Mouse (Mus musculus): Measurements from ENCODE around the gene Cog7. TPM values are rescaled to one million over a fixed set of nuclear protein-coding genes. Genes with fewer than 3 reads are reported as not detected.
A peak's percentile ranks its signal among the peaks of the same experiment; 100 is the strongest.

Gene Cog7
- 1 to 10 TPM; 8.2 to 9.9 TPM for total RNA-seq (2021)
- long read RNA-seq, experiment 1, transcript Cog7-201 (17 exons, 2,902 nt): major isoform, 8 of 18 reads
- long read RNA-seq, experiment 1, partial matches to known transcripts: 1 of 18 reads
- long read RNA-seq, experiment 1, other reads (novel, unspliced or antisense): 9 of 18 reads
- long read RNA-seq, experiment 2, transcript Cog7-201 (17 exons, 2,902 nt): major isoform, 7 of 20 reads
- long read RNA-seq, experiment 2, partial matches to known transcripts: 2 of 20 reads
- long read RNA-seq, experiment 2, other reads (novel, unspliced or antisense): 11 of 20 reads

DNA sequence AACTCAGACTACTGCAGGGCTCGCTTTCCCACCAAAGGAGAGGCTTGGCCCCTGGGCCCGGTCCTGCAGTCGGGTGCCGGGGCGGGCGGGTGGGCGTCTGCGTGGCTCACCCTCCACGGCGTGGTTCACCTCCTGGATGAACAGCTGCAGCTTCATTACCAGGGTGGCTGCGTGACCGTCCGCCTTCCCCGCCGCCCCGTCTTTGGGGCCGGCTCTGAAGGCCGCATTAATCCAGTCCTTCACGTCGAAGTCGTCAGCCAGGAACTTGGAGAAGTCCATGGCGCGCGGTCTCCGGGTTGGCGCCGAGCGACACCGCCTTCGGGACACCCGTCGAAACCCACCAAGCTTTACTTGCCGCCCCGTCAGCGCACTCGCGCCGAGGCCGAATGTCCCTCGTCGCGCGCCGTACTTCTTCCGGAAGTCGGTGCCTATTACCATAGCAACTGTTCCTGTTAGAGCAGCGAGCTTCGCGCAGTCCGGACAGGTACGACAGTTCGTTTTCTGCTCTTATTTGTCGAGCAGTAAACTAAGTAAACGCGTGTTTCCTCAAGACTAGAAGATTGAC, at the start of gene Cog7:
Gene Cog7, minus strand, starts transcription at position 405 of the 565 bp plus-strand sequence.
- DNase-seq: peak; percentile 95

DNA sequence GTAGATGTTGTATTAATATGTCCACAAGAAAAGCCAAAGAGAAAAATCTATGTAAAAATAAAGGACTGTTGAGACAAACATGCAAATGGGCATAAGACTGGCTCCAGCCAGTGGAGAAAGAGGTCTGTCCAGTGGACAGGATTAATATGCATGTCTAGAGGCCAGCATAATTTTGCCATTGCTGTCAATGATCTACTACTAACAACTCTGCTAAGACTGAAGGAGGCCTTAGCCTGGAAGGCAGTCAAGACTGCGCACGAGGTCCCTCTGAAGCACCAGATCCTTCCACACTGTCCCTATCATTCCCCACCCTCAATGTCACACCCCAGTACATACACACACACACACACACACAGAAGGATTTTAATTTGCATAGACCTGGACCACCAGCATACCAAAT, 40.6 kb upstream of the Cog7 start:
- DNase-seq: no peak

GRCm38 (mm10) chr7:122020667-122021354, 39.3 kb upstream of the Cog7 start, which contains the start of gene Gga2:
TSS of gene Gga2 (minus strand) at chr7:122021222.
- peak; percentile 90 for DNase-seq

DNA sequence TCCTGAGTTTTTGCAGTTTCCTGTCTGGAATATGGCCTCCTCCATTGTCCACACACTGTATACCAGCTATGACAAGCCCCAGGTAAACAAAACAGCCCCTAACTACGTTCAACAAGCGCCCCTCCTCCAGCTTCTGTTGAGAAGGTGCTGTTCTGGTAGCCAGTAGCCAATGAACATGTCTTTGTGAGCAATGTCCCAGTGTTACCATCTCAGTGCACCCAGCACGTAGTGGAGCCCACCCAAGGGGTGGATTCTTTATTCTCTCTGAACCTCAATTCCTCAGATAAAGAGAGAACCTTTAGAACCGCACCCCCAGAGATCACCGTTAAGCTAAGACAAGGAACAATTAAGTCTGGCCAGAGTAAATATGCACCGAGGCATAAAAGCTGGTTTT, 38.8 kb upstream of the Cog7 start:
- no peak for DNase-seq

- DNase-seq: no peak
Measured at GRCm38 (mm10) chr7:122018978-122019377, 37.5 kb upstream of the Cog7 start.

GRCm38 (mm10) chr7:122018247-122018646, 36.7 kb upstream of the Cog7 start:
- no peak for DNase-seq

- DNase-seq: peak; percentile 12
Measured at GRCm38 (mm10) chr7:122015734-122016133, 34.2 kb upstream of the Cog7 start.

DNA sequence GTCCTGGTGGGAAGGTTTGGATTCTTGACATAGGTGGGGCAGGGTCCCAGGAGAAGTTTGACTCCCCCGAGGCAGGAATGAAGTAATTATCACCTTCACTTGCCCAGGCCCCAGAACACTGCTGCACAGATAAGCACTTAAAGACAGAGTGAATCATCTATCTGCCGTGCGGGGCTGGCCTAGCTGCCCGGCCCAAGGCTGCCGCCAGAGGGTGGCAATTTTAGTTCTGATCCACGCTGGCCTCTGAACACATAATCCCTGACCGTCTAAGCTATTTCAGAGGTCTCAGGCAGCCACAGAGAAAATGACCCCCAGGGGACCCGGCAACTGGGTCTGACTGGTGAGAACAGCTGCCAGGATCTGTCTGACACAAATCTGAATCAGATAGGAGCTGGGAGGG, 33.6 kb upstream of the Cog7 start:
- DNase-seq: peak; percentile 44

- DNase-seq: no peak
Measured at GRCm38 (mm10) chr7:122012949-122013348, 31.4 kb upstream of the Cog7 start.

GRCm38 (mm10) chr7:122012370-122012769, 30.9 kb upstream of the Cog7 start:
- DNase-seq: no peak

GRCm38 (mm10) chr7:122000396-122000795, 18.9 kb upstream of the Cog7 start:
- DNase-seq: no peak

GRCm38 (mm10) chr7:121995961-121996360, 14.4 kb upstream of the Cog7 start:
- DNase-seq: no peak

DNA sequence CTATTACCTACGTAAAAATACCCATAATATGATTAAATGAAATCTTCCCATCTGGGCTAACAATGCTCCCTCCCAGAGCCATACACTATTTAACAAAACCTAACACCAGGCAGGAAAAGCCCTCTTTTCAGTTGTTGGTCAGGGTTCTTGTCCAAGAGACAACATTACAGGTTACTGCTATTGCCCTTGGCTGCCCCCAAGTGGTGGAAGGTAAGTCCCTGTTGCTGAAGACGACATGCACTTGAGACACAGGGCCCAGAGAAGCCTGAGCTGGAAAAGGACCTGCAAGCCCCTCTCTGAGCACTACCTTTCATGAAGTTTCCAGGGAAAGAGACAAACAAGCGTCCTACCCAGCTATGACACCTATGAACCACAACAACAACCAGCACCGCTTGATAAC, 6.5 kb downstream of the Cog7 start:
- DNase-seq: peak; percentile 52

- DNase-seq: no peak
Measured at GRCm38 (mm10) chr7:121971698-121972097, 9.8 kb downstream of the Cog7 start.

GRCm38 (mm10) chr7:121970250-121970649, 11.3 kb downstream of the Cog7 start:
- no peak for DNase-seq

DNA sequence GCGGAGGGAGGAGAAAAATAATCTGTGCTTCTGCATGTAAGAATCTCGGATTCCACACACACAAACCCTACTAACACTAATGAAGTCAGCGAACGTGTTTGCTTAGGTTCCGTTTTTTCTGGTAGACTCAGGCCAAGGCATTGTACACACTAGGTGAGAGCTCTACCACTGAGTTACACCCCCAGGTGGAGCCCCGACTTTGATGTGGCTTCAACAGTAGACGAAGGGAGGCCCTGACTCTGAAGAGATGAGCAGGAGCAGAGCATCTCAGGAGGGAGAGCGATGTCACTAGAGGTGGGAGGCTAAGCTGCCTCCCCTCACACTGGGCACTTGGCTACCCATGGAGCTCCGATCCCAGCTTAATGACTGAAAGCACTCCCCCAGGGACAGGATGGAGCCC, 12.7 kb downstream of the Cog7 start:
- no peak for DNase-seq

DNA sequence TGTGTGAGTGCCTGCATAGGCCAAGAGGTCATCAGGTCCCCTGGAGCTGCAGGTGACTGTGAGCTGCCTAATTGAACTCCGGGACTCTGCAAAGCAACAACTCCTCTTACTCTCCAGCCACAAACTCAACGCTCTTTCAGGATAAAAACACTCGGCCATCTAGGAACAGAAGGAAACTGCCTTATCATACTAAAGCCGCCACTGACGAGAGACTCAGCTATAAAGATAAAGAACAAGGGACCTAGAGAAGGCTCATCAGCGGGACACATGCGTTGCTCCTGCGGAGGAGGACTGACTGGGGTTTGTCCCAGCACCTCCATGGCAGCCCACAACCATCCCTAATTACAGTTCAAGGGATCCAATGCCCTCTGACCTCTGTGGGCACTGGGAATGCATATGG, 13.3 kb downstream of the Cog7 start:
- DNase-seq: no peak

- no peak for DNase-seq
Measured at GRCm38 (mm10) chr7:121966169-121966568, 15.3 kb downstream of the Cog7 start.

DNA sequence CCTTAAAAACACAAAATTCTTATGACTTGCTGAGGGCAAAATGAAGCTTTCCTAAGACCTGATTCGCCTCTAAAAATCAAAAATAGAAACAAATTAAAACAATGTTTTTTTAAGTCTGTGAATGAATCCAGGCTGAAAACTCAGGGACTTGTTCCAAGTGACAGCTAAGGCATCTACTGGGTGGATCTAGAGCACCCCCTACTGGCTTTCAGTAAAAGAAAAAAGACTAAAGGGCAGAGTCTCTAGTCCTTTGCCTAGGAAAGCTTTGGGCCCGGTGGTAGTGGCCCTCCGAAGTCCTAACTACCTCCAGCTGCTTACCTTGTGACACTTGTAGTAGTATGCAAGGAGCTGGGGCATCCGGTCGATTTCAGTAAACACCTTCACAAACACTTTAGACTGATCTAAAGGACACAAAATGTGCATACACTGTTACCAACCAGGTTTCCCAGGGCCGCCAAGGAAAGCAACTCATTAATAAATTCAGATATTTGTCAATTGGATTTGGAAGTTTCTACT, 17.6 kb downstream of the Cog7 start:
- DNase-seq: no peak

GRCm38 (mm10) chr7:121962571-121962959, 18.9 kb downstream of the Cog7 start:
- DNase-seq: no peak

GRCm38 (mm10) chr7:121961913-121962570, 19.5 kb downstream of the Cog7 start:
- no peak for DNase-seq

DNA sequence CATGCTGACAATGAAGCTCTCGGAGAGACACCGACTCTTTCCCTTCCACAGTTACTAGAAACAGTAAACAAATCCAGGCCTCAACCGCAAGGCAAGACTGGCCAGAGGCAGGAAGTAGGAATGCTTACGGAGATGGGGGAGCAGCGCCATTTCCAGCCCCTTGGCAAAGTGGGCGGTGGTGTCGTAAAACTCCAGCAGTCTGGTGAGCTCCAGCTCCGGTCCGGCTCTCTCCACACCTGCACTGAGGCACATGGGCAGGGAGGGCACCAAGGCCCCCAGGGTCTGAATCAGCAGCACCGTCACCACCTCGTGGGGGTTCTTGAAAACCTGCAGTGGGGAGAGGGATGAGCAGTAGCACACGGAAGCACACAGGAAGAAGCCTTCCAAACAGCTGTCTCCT, 25.7 kb downstream of the Cog7 start:
- no peak for DNase-seq

Measured in gastrocnemius, postnatal 10 days (tissue).